23 mouse cellular contexts compared by ENCODE assay signal in the genomic region with DNA sequence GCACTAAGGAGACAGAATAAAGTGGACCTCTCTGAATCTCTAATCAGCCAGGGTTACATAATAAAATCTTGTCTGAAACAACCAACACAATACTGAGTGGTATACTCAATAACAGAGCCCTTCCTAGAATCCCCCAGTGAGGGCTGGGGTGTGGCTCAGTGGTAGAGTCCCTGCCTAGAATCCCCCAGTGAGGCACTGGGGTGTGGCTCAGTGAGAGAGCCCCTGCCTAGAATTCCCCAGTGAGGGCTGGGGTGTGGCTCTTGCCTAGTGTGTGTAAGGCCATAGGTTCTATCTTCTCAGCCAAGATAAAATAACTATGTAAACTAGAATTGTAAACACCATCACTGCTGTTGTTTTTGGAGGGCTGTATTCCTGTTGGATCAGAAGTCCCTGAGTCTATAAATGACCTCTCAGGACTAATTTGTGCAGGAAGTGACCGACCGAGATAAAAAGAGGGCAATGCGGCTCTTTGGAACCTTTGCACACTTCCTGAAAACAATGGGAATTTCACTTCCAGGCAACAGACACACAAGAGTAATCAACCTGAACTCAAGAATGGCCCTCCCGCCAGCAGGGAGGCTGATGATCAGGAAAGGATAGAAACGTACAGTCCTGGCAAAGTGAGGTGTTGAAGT. TPM values are rescaled to one million over a fixed set of nuclear protein-coding genes. Genes with fewer than 3 reads are reported as not detected.
DNase-seq lines count a peak whose midpoint lies in the region; ATAC-seq and TF ChIP-seq lines count a peak whose summit lies in the region.
"Had no signal": no experiment of that assay in that cellular context is flagged by ENCODE, and none has a peak within 500 bp of the region (broad histone marks: within the 10 kb centered on the region; RNA-seq: fewer than 3 reads in every experiment).

No protein-coding gene starts in this region.

- H3K36me3 ChIP-seq in heart, embryonic 16.5 days (ENCODE audit: control insufficient read depth, insufficient read depth): no peaks in the 10 kb centered on the region
- H3K36me3 ChIP-seq in kidney, postnatal 0 days (ENCODE audit: insufficient read depth, low read length): no peaks in the 10 kb centered on the region
- no peaks in the 10 kb centered on the region for H3K36me3 ChIP-seq in liver, embryonic 11.5 days (ENCODE audit: control insufficient read depth, insufficient read depth, low read length)
- H3K36me3 ChIP-seq: embryonic facial prominence, embryonic 15.5 days; G1E; liver, embryonic 15.5 days; midbrain, embryonic 12.5 days had no signal

- ATAC-seq in heart, embryonic 16.5 days (replicated peaks; ENCODE audit: extremely low read depth, insufficient read depth, low FRiP score): no peak
- no peak for ATAC-seq in kidney, postnatal 0 days (replicated peaks; ENCODE audit: low FRiP score, low read depth)
- ATAC-seq in liver, embryonic 11.5 days (replicated peaks; ENCODE audit: low FRiP score): no peak
- ATAC-seq: hindbrain, postnatal 0 days; intestine, postnatal 0 days had no signal

- H3K9ac ChIP-seq in heart, embryonic 16.5 days (ENCODE audit: low read length): no peak overlapping the region
- H3K9ac ChIP-seq in kidney, postnatal 0 days (ENCODE audit: low read depth, low read length): no peak overlapping the region
- no peak overlapping the region for H3K9ac ChIP-seq in liver, embryonic 11.5 days (ENCODE audit: low read depth, low read length)
- H3K9ac ChIP-seq: embryonic facial prominence, embryonic 15.5 days; liver, embryonic 15.5 days; midbrain, embryonic 12.5 days had no signal

- intact Hi-C loops in heart, postnatal 36 days (cut with DNase I): no loop called here

- no peak for DNase-seq in heart, postnatal 36 days
- DNase-seq in kidney, postnatal 0 days (ENCODE audit: low spot score): peak; percentile 52
- DNase-seq in kidney, adult 8-10 months: no peak
- no peak for DNase-seq in thymus, postnatal 36 days
- no peak for DNase-seq in liver, embryonic 11.5 days (ENCODE audit: low spot score)
- DNase-seq: adrenal gland, postnatal 25 days; cerebellum, adult 18-20 months; cerebellum, postnatal 25 days; retina, postnatal 1 day had no signal

- TF ChIP-seq CTCF in kidney, postnatal 0 days (IDR thresholded peaks at IDR 0.05; ENCODE audit: low read depth): no peak

- H3K27ac ChIP-seq in heart, embryonic 16.5 days (ENCODE audit: low read length): peak overlapping the region; percentile 20; the same call in 1 of the 2 replicates
- no peak overlapping the region for H3K27ac ChIP-seq in kidney, postnatal 0 days
- H3K27ac ChIP-seq in brown adipose tissue, adult 24 weeks (replicated peaks; ENCODE audit: low read depth, low read length): peak overlapping the region; percentile 89
- H3K27ac ChIP-seq in liver, embryonic 11.5 days (ENCODE audit: low read depth, low read length): no peak overlapping the region
- H3K27ac ChIP-seq: embryonic facial prominence, embryonic 15.5 days; hindbrain, postnatal 0 days; limb, embryonic 12.5 days; liver, embryonic 15.5 days; midbrain, embryonic 12.5 days had no signal

- 0 out of 2 replicates have a peak, but pooled peaks cover 5% of the 10 kb centered on the region for H3K9me3 ChIP-seq in heart, embryonic 16.5 days (replicated peaks; ENCODE audit: control insufficient read depth, low read length)
- no peaks in the 10 kb centered on the region for H3K9me3 ChIP-seq in kidney, postnatal 0 days (replicated peaks; ENCODE audit: low read length)
- H3K9me3 ChIP-seq in liver, embryonic 11.5 days (ENCODE audit: control insufficient read depth, low read length): no peaks in the 10 kb centered on the region; the same call in 1 of the 2 replicates
- H3K9me3 ChIP-seq: embryonic facial prominence, embryonic 15.5 days had no signal

- peaks cover 20% of the 10 kb centered on the region for H3K4me1 ChIP-seq in heart, embryonic 16.5 days (ENCODE audit: control insufficient read depth, insufficient read depth, low read length)
- H3K4me1 ChIP-seq in kidney, postnatal 0 days (replicated peaks; ENCODE audit: insufficient read depth, low read length): peaks cover 17% of the 10 kb centered on the region; the same call in 1 of the 2 replicates
- no peaks in the 10 kb centered on the region for H3K4me1 ChIP-seq in brown adipose tissue, adult 24 weeks (ENCODE audit: control insufficient read depth, insufficient read depth, insufficient read length, low read length)
- H3K4me1 ChIP-seq in liver, embryonic 11.5 days (replicated peaks; ENCODE audit: control insufficient read depth, insufficient read depth, low read length): no peaks in the 10 kb centered on the region

- H3K27me3 ChIP-seq in heart, embryonic 16.5 days (ENCODE audit: control insufficient read depth, insufficient read depth, low read length): no peaks in the 10 kb centered on the region
- H3K27me3 ChIP-seq in kidney, postnatal 0 days (ENCODE audit: insufficient read depth, low read length): no peaks in the 10 kb centered on the region
- H3K27me3 ChIP-seq in liver, embryonic 11.5 days (replicated peaks; ENCODE audit: control insufficient read depth, insufficient read depth, low read length): peaks cover 16% of the 10 kb centered on the region
- H3K27me3 ChIP-seq: limb, embryonic 12.5 days had no signal

- 55% methylated on average over 5 of the region's 5 CpGs for WGBS in heart, embryonic 16.5 days
- 16% methylated on average over 5 of the region's 5 CpGs for WGBS in kidney, postnatal 0 days
- 60% methylated on average over 5 of the region's 5 CpGs for WGBS in liver, embryonic 11.5 days

- no peak overlapping the region for H3K4me3 ChIP-seq in heart, embryonic 16.5 days (ENCODE audit: low read length)
- H3K4me3 ChIP-seq in kidney, postnatal 0 days (replicated peaks; ENCODE audit: low read depth, low read length): no peak overlapping the region
- 0 out of 2 replicates have a peak overlapping the region, but pooled peaks have one; percentile 12 for H3K4me3 ChIP-seq in brown adipose tissue, adult 24 weeks (ENCODE audit: insufficient read depth, low read depth, low read length)
- no peak overlapping the region for H3K4me3 ChIP-seq in liver, embryonic 11.5 days (ENCODE audit: low read depth, low read length)
- H3K4me3 ChIP-seq: liver, embryonic 15.5 days; midbrain, embryonic 12.5 days had no signal

- H3K4me2 ChIP-seq in heart, embryonic 16.5 days (ENCODE audit: low read depth, low read length): no peak overlapping the region
- no peak overlapping the region for H3K4me2 ChIP-seq in kidney, postnatal 0 days (ENCODE audit: low read length)
- no peak overlapping the region for H3K4me2 ChIP-seq in liver, embryonic 11.5 days

RNA-seq across cellular contexts. Expression of gene Gpr4, which starts 1.2 kb away (rescaled TPM):
- 2.4 and 2.7 TPM in 2 replicates for polyA plus RNA-seq in heart, embryonic 16.5 days (2015; fragmentation: Nextera tagmentation; extraction: Ambion mirVana)
- total RNA-seq in heart, postnatal 36 days (2021): 10 to 100 TPM in 1 of 2 experiments, 1 to 10 TPM in 1; 7.9 to 10.6 TPM
- polyA plus RNA-seq in kidney, postnatal 0 days (2015; fragmentation: Nextera tagmentation; extraction: Ambion mirVana): 5.1 and 5.2 TPM in 2 replicates
- polyA plus RNA-seq in brown adipose tissue, adult 24 weeks (2012; ENCODE audit: insufficient read depth, insufficient read length, missing spikeins): 3.8 and 4.7 TPM in 2 replicates
- polyA plus RNA-seq in liver, embryonic 11.5 days (2014; fragmentation: Nextera tagmentation; extraction: Ambion mirVana): 1.4 and 1.9 TPM in 2 replicates
- total RNA-seq: granulocyte monocyte progenitor cell, adult 5-6 weeks; monocyte, adult 5-6 weeks had no signal

RNA-seq across cellular contexts. Expression of gene Opa3, which starts 17.0 kb away (rescaled TPM):
- polyA plus RNA-seq in heart, embryonic 16.5 days (2015; fragmentation: Nextera tagmentation; extraction: Ambion mirVana): 40.4 and 41.8 TPM in 2 replicates
- 10 to 100 TPM; 53.9 to 62.9 TPM for total RNA-seq in heart, postnatal 36 days (2021)
- 30.4 and 30.5 TPM in 2 replicates for polyA plus RNA-seq in kidney, postnatal 0 days (2015; fragmentation: Nextera tagmentation; extraction: Ambion mirVana)
- polyA plus RNA-seq in brown adipose tissue, adult 24 weeks (2012; ENCODE audit: insufficient read depth, insufficient read length, missing spikeins): 28.9 and 29.2 TPM in 2 replicates
- polyA plus RNA-seq in liver, embryonic 11.5 days (2014; fragmentation: Nextera tagmentation; extraction: Ambion mirVana): 31.6 and 33.9 TPM in 2 replicates

RNA-seq across cellular contexts. Expression of gene Eml2, which starts 34.9 kb away (rescaled TPM):
- 23.5 and 26.2 TPM in 2 replicates for polyA plus RNA-seq in heart, embryonic 16.5 days (2015; fragmentation: Nextera tagmentation; extraction: Ambion mirVana)
- total RNA-seq in heart, postnatal 36 days (2021): 10 to 100 TPM; 34.3 to 44.4 TPM
- polyA plus RNA-seq in kidney, postnatal 0 days (2015; fragmentation: Nextera tagmentation; extraction: Ambion mirVana): 10.6 and 13.1 TPM in 2 replicates
- polyA plus RNA-seq in brown adipose tissue, adult 24 weeks (2012; ENCODE audit: insufficient read depth, insufficient read length, missing spikeins): 7.7 and 9.2 TPM in 2 replicates
- 2.7 and 3.8 TPM in 2 replicates for polyA plus RNA-seq in liver, embryonic 11.5 days (2014; fragmentation: Nextera tagmentation; extraction: Ambion mirVana)

RNA-seq across cellular contexts. Expression of gene Gipr, which starts 45.2 kb away (rescaled TPM):
- polyA plus RNA-seq in heart, embryonic 16.5 days (2015; fragmentation: Nextera tagmentation; extraction: Ambion mirVana): 104 and 107 TPM in 2 replicates
- total RNA-seq in heart, postnatal 36 days (2021): under 1 TPM in 1 of 2 experiments, not detected in 1; 0.14 TPM
- polyA plus RNA-seq in kidney, postnatal 0 days (2015; fragmentation: Nextera tagmentation; extraction: Ambion mirVana): 0.08 and 0.09 TPM in 2 replicates
- 0.44 TPM in 1 of 2 replicates, not detected in the other for polyA plus RNA-seq in brown adipose tissue, adult 24 weeks (2012; ENCODE audit: insufficient read depth, insufficient read length, missing spikeins)
- polyA plus RNA-seq in liver, embryonic 11.5 days (2014; fragmentation: Nextera tagmentation; extraction: Ambion mirVana): 0.69 and 0.73 TPM in 2 replicates
- total RNA-seq: gastrocnemius, adult 18-20 months; hematopoietic stem cell, adult 5-6 weeks; megakaryocyte progenitor cell, adult 5-6 weeks; monocyte, adult 5-6 weeks had no signal

Comparison
In these comparisons a context has a peak if more than half of its experiments do, and no peak if none do; other contexts are left out.
1. H3K27ac ChIP-seq: peak in heart, embryonic 16.5 days (single experiment) and brown adipose tissue, adult 24 weeks (single experiment); none in kidney, postnatal 0 days (single experiment) and liver, embryonic 11.5 days (single experiment).